Mouse (Mus musculus) limb, embryonic 14.5 days (tissue): ENCODE measurements around the gene CN725425. TPM values are rescaled to one million over a fixed set of nuclear protein-coding genes. Genes with fewer than 3 reads are reported as not detected.
A peak's percentile ranks its signal among the peaks of the same experiment; 100 is the strongest.

Experiments used
- ATAC-seq: fragments of 200-750 bp; cut with Nextera tagmentation; 2 replicates; pipeline ENCODE4 v1.8.0; 2017; ENCODE audit warnings: low read depth, moderate number of reproducible peaks, moderate TSS enrichment; ENCODE audit not compliant: low FRiP score
- DNase-seq: peaks from one replicate; pipeline ENCODE4 v3.0.0-alpha.2; 2015; ENCODE audit warnings: low spot score
- H3K27ac ChIP-seq: fragments of 300-500 bp; sonication (generic); replicated peaks from 2 replicates; pipeline ENCODE4 v1.5.1; 2014; ENCODE audit warnings: low read depth, mild to moderate bottlenecking, low read length, moderate library complexity, mixed read lengths
- H3K27me3 ChIP-seq: fragments of 300-500 bp; sonication (generic); 2 replicates; pipeline ENCODE4 v1.6.1; 2014; ENCODE audit warnings: low read length, mixed read lengths; ENCODE audit not compliant: control insufficient read depth, insufficient read depth
- H3K36me3 ChIP-seq: fragments of 300-500 bp; sonication (generic); 2 replicates; pipeline ENCODE4 v1.6.1; 2014; ENCODE audit warnings: mild to moderate bottlenecking, low read length, moderate library complexity, mixed read lengths; ENCODE audit not compliant: control insufficient read depth, insufficient read depth
- H3K4me1 ChIP-seq: fragments of 300-500 bp; sonication (generic); 2 replicates; pipeline ENCODE4 v1.6.1; 2014; ENCODE audit warnings: antibody characterized with exemption, low read length, mixed read lengths; ENCODE audit not compliant: control insufficient read depth, insufficient read depth
- H3K4me2 ChIP-seq: fragments of 300-500 bp; sonication (generic); replicated peaks from 2 replicates; pipeline ENCODE4 v1.6.1; 2014; ENCODE audit warnings: low read depth, mild to moderate bottlenecking, low read length, moderate library complexity; ENCODE audit not compliant: severe bottlenecking
- H3K4me3 ChIP-seq: fragments of 300-500 bp; sonication (generic); replicated peaks from 2 replicates; pipeline ENCODE4 v1.5.1; 2014; ENCODE audit warnings: low read length
- H3K9ac ChIP-seq: fragments of 300-500 bp; sonication (generic); 2 replicates; pipeline ENCODE4 v1.6.1; 2014; ENCODE audit warnings: mild to moderate bottlenecking, low read depth, low read length, moderate library complexity; ENCODE audit not compliant: severe bottlenecking
- H3K9me3 ChIP-seq: fragments of 300-500 bp; sonication (generic); 2 replicates; pipeline ENCODE4 v1.6.1; 2016; ENCODE audit warnings: low read length; ENCODE audit not compliant: control insufficient read depth
- POLR2A ChIP-seq: fragments of 200-500 bp; IDR thresholded peaks from 2 replicates; pipeline ENCODE4 v1.8.0; 2012; ENCODE audit warnings: inconsistent platforms, mild to moderate bottlenecking, moderate library complexity, borderline replicate concordance; ENCODE audit not compliant: insufficient read depth, insufficient read length; ENCODE audit errors: extremely low read depth
- WGBS: fragments of 180-500 bp; shearing (Covaris S2); extraction: QIAGEN DNeasy Blood & Tissue Kit; methylation state at CpG from one replicate; pipeline ENCODE4 v1.1.7; 2014; 5-methylcytosine and 5-hydroxymethylcytosine counted together
- polyA plus RNA-seq, 2 experiments: library from polyadenylated mRNA; depleted of rRNA in 1 of 2; stranded (reverse) in 1 of 2; unstranded in 1 of 2; fragments of >200 nt; fragmentation: Nextera tagmentation in 1 of 2; extraction: Ambion mirVana in 1 of 2; gene quantifications; 2 replicates each; pipeline versions ENCODE4 v1.2.1 to v1.2.3; 2012 to 2014

Gene CN725425
- polyA plus RNA-seq, 2 experiments = not detected

DNA sequence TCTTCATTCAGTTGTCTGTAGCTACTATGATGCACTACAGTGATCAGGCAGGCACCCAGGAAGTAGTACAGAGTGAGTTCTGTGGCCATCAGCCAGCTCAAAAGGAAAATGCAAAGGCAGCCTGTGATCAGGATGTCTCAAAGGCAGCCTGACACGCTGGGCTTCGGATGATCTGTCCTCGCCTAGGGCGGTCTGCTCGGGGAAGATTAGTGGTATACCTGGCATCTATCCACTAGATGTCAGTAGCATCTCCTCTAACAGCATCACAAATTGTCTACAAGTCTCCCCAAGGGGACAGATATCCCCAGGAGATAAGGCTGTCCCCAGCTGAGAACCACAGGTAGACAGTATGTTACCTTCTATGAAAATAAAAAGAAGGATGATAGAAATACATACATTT is 34.3 kb upstream of the CN725425 start:
- Histone ChIP-seq H3K27ac (no peak overlapping the region), H3K4me3 (no peak overlapping the region), H3K4me2 (no peak overlapping the region), H3K4me1 (no peaks in the 10 kb centered on the region), H3K9me3 (no peaks in the 10 kb centered on the region), H3K27me3 (no peaks in the 10 kb centered on the region), H3K36me3 (no peaks in the 10 kb centered on the region), H3K9ac (no peak overlapping the region)
- 12% methylated on average over 5 of the region's 5 CpGs for WGBS
- TF ChIP-seq POLR2A = no peak
- ATAC-seq = no peak
- DNase-seq = peak; percentile 15

DNA sequence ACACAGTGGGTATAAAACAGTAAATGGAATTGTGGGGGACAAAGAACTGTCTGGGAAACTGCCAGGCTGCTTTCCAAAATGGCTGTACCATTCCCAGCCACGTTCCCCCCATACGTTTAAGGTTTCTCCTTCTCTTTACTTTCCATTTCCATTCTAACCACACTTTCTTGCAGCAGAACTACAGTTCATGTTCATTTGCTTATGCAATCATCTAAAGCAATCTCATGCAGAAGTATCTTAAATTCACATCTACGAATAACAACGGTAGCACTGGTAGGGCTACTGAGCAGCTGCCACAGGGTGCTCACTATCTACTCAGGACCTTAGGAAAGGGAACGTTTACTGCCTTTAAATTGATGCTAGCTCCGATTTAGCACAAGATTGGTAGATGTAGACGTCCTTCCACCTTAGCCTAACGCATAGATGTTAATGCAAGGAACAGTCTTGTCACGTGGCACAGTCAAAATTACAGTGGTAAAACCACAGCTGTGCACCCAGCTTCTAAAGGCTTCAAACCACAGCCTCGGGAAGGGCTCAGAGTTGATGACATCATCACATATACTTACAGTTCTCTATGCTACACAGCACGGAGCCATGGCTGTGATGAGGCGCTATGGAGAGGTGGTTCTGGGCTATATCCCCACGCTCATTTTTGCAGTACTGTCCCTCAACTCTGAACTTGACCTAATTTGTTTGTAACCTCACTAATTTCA is 31.3 kb upstream of the CN725425 start:
- Histone ChIP-seq H3K27ac (no peak overlapping the region), H3K4me3 (no peak overlapping the region), H3K36me3 (no peaks in the 10 kb centered on the region), H3K4me2 (no peak overlapping the region), H3K4me1 (0 out of 2 replicates have a peak, but pooled peaks cover 4% of the 10 kb centered on the region), H3K27me3 (no peaks in the 10 kb centered on the region), H3K9ac (no peak overlapping the region), H3K9me3 (no peaks in the 10 kb centered on the region)
- no peak for TF ChIP-seq POLR2A
- peak; percentile 8 for DNase-seq
- WGBS = 77% methylated on average over 13 of the region's 13 CpGs
- ATAC-seq = peak; percentile 41; the same call in 1 of the 2 replicates

DNA sequence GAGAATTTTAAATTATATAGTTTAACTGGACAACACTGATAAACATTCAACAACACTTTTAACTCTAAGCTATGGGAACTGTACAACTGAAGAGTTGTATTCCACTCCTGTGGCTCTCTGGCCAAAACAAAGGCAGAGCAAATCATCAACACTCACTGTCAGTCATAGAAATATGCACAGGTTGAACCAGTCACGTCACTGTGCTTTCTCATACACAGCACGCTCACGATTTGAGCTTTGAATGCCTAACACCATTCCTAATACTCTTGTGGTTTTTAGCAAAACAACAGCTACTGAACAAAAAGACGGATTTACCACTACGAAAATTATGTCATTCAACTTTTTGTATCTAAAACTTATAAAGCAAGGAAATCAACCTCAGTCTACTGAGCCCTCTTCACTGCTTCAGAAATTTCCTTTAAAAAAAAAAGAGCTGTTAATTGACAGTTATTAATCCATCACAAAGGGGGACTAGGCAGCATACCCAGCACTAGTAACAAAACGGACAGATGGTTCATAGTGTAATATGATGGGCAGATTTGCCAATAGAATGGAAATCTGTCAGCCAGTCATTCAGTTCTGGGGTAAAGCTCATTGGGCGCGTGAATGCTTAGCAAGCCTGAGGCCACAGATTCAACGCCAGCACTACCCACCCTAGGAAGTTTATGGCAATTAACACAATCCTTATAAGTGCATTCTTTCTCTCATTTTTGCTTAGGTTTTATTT is 28.5 kb upstream of the CN725425 start:
- no peak overlapping the region for H3K4me3 ChIP-seq
- no peaks in the 10 kb centered on the region for H3K36me3 ChIP-seq
- H3K27ac ChIP-seq = no peak overlapping the region
- 0 out of 2 replicates have a peak, but pooled peaks cover 4% of the 10 kb centered on the region for H3K4me1 ChIP-seq
- DNase-seq (no peak), ATAC-seq (no peak)
- WGBS = 77% methylated on average over 9 of the region's 9 CpGs
- H3K27me3 ChIP-seq = no peaks in the 10 kb centered on the region
- no peak overlapping the region for H3K9ac ChIP-seq
- no peaks in the 10 kb centered on the region for H3K9me3 ChIP-seq
- TF ChIP-seq POLR2A = no peak
- H3K4me2 ChIP-seq = no peak overlapping the region

DNA sequence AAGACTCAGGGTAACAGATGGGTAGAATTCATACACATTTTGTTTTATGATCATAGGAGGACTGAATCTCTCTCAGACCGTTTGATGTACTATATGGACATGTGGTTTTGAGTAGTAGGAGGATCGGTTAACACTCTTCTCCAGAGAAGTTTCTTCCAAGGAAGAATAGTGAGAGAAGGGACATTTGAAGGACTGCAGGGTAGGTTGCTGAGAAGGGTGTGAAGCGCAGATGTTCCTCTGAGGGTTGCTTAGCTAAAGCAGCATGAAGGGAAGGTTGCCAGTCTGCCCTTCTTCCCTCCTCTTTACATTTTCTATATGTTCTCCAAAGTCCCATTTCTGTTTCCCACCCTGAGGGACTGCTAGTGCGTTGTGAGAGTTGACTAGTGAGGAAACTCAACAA is 28.0 kb upstream of the CN725425 start:
- ATAC-seq (no peak), DNase-seq (no peak)
- H3K9me3 ChIP-seq = no peaks in the 10 kb centered on the region
- 0 out of 2 replicates have a peak, but pooled peaks cover 4% of the 10 kb centered on the region for H3K4me1 ChIP-seq
- no peak for TF ChIP-seq POLR2A
- no peak overlapping the region for H3K9ac ChIP-seq
- H3K4me2 ChIP-seq = no peak overlapping the region
- H3K4me3 ChIP-seq = no peak overlapping the region
- no peak overlapping the region for H3K27ac ChIP-seq
- H3K36me3 ChIP-seq = no peaks in the 10 kb centered on the region
- H3K27me3 ChIP-seq = no peaks in the 10 kb centered on the region
- WGBS = 62% methylated on average over 4 of the region's 4 CpGs

DNA sequence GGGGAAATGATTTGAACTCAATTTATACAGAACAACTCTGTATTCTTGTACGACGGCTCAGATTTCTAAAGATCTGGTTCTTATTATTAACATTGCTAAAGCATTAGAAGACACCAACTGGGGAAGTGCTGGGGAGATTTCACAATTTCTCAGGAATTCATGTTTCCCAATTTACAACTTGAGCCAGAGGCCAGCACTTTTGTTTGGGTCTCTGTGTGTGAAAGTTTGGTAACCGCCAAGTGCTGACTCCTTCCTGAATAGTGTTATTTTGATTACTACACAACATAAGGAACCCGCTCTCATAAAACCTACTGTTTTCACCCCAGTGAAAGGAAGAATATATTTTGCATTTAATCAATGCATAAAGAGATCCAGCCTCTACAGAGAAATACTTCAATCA is 27.1 kb upstream of the CN725425 start:
- DNase-seq = peak; percentile 33
- TF ChIP-seq POLR2A = no peak
- Histone ChIP-seq H3K9me3 (no peaks in the 10 kb centered on the region), H3K27ac (no peak overlapping the region), H3K4me1 (0 out of 2 replicates have a peak, but pooled peaks cover 4% of the 10 kb centered on the region), H3K4me3 (no peak overlapping the region), H3K27me3 (no peaks in the 10 kb centered on the region), H3K4me2 (no peak overlapping the region), H3K36me3 (no peaks in the 10 kb centered on the region), H3K9ac (no peak overlapping the region)
- WGBS = 43% methylated on average over 4 of the region's 4 CpGs
- no peak for ATAC-seq
